In genomic region chr2:181048986-181049385, GRCm38 (mm10) we compare ENCODE assay signal across 15 mouse cellular contexts. TPM values are rescaled to one million over a fixed set of nuclear protein-coding genes. Genes with fewer than 3 reads are reported as not detected.
DNase-seq lines count a peak whose midpoint lies in the region.
"Had no signal": no experiment of that assay in that cellular context is flagged by ENCODE, and none has a peak within 500 bp of the region (broad histone marks: within the 10 kb centered on the region; RNA-seq: fewer than 3 reads in every experiment).

No protein-coding gene starts in this region.

- peak; percentile 59 to 67 for DNase-seq in adrenal gland, adult (ENCODE audit: inconsistent age in 2 of 2, low spot score in 1 of 2)
- no peak for DNase-seq in adrenal gland, postnatal 4 days (ENCODE audit: low spot score in 2 of 2)
- peak; percentile 32 for DNase-seq in adrenal gland, adult 2 months
- DNase-seq in adrenal gland, adult 18-20 months (ENCODE audit: low spot score in 2 of 2): no peak
- peak; percentile 39 for DNase-seq in adrenal gland, postnatal 14 days
- DNase-seq in adrenal gland, postnatal 10 days: no peak
- peak; percentile 45 to 49 for DNase-seq in adrenal gland, postnatal 36 days
- DNase-seq in adrenal gland, postnatal 25 days: no peak
- DNase-seq: adrenal gland, adult 8-10 months; B cell, adult 2 months had no signal

RNA-seq across cellular contexts. Expression of gene Chrna4, which starts 5.6 kb away (rescaled TPM):
- total RNA-seq in adrenal gland, postnatal 4 days (2021): 10 to 100 TPM; 11.1 to 13.6 TPM
- 10 to 100 TPM in 1 of 2 experiments, 1 to 10 TPM in 1; 6.5 to 35.4 TPM for total RNA-seq in adrenal gland, adult 2 months (2021)
- polyA plus RNA-seq in adrenal gland, adult 2 months (2012; rRNA removed): 8.9 and 13.8 TPM in 2 replicates
- total RNA-seq in adrenal gland, adult 18-20 months (2021): 10 to 100 TPM in 1 of 2 experiments, 1 to 10 TPM in 1; 4.3 to 26.9 TPM
- 5.6 and 9.6 TPM in 2 replicates for total RNA-seq in adrenal gland, postnatal 14 days (2021)
- total RNA-seq in adrenal gland, postnatal 10 days (2021): 1 to 10 TPM; 6.6 to 8.2 TPM
- 10 to 100 TPM in 1 of 2 experiments, 1 to 10 TPM in 1; 5.1 to 20.0 TPM for total RNA-seq in adrenal gland, postnatal 36 days (2021)
- 9.9 and 19.2 TPM in 2 replicates for total RNA-seq in adrenal gland, postnatal 25 days (2021)
- total RNA-seq: CH12.LX had no signal
- polyA plus RNA-seq: activated CD4-positive, CD25-positive, alpha-beta regulatory T cell, adult 4 months; C2C12; CD4-positive, CD25-positive, alpha-beta regulatory T cell, adult 4 months; G1E had no signal

Comparison
In these comparisons a context has a peak if more than half of its experiments do, and no peak if none do; other contexts are left out.
1. DNase-seq: peak in adrenal gland, adult (2 of 2), adrenal gland, adult 2 months (single experiment), adrenal gland, postnatal 14 days (single experiment) and adrenal gland, postnatal 36 days (2 of 2); none in adrenal gland, postnatal 4 days (0 of 2), adrenal gland, adult 18-20 months (0 of 2), adrenal gland, postnatal 10 days (single experiment) and adrenal gland, postnatal 25 days (single experiment).